Mouse (Mus musculus): ENCODE data around the gene Slc17a5. TPM values are rescaled to one million over a fixed set of nuclear protein-coding genes. Genes with fewer than 3 reads are reported as not detected.

Gene Slc17a5
- total RNA-seq (2021): 1 to 10 TPM; 2.7 to 4.0 TPM
- long read RNA-seq, experiment 1, partial matches to known transcripts: 0 of 1 reads
- long read RNA-seq, experiment 1, other reads (novel, unspliced or antisense): 1 of 1 reads
- long read RNA-seq, experiment 2, partial matches to known transcripts: 0 of 2 reads
- long read RNA-seq, experiment 2, other reads (novel, unspliced or antisense): 2 of 2 reads

GRCm38 (mm10) chr9:78587914-78588313 is at the start of gene Slc17a5:
Slc17a5 (minus strand) TSS chr9:78588041.
- intact Hi-C loops (cut with DNase I): no loop called here
- DNase-seq: peak; percentile 89 to 92

DNA sequence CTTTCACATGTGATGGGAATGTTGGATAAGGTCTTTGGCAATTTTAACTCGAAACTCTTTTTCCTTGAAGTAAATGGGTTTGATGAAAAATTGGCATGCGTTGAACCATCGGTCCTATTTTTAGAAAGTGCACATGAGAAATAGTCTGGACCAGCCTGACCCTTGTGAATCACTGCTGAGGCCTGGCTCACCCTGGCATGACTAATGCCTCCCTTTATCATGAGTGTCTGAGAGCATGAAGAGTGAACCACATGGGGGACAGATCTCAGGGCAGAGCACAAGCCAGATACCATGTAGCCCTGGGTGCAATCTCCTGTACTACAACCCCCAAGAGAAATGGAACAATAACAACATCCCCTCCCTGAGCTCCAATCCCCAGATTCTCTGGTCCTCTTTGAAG is 46.1 kb upstream of the Slc17a5 start:
- intact Hi-C loops (cut with DNase I): no loop called here
- DNase-seq: no peak

- DNase-seq: no peak
- intact Hi-C loops (cut with DNase I): no loop called here
Observed at GRCm38 (mm10) chr9:78631755-78632434, 44.1 kb upstream of the Slc17a5 start.

DNA sequence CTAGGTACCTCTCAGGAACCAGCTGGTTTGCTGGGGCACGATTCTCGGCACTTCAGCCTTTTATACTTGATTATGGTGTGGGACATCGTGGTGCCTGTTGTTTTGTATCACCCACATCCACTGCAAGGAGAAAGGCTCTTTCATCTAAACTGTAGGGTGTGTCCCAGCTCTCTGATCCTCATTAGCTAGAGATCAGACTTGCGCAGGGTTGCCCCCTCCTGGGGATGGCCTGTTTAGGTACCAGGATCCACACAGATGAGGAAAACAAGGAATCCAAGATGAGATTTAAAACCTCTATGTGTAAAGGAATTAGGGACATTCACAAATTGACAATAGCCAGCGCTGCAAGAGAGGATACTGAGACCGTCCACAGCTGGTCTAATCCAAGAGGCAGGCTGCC is 42.1 kb upstream of the Slc17a5 start:
- intact Hi-C loops (cut with DNase I): no loop called here
- DNase-seq: no peak

DNA sequence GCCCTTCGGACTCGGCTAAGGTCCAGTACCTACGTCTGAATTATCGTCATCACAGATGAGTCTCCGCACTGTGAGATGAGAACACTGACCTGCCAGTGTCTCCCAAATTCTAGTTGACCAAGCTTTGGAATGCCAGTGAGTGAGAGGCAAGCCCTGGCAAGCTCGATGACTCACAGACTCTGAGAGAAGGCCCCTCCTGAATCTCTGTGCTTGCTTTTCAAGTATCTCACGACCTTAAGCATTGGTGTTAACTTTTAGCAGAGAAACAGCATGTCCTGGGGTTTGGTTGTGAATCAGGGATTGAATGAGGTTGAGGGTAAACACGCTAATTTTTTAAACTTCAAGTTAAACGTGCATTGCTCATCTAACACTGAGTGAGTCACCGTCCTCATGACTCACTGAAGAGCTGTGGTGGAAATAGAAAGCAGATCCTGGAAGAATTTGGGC is 35.5 kb upstream of the Slc17a5 start:
- intact Hi-C loops (cut with DNase I): no loop called here
- no peak for DNase-seq

GRCm38 (mm10) chr9:78619285-78619684 is 31.4 kb upstream of the Slc17a5 start:
- intact Hi-C loops (cut with DNase I): no loop called here
- no peak for DNase-seq

- peak; percentile 8 to 43 for DNase-seq
- intact Hi-C loops (cut with DNase I): no loop called here
Observed at GRCm38 (mm10) chr9:78615401-78616021, 27.7 kb upstream of the Slc17a5 start, which contains the start of gene Cd109. Cd109 (plus strand) TSS chr9:78615546.

- intact Hi-C loops (cut with DNase I): no loop called here
Observed at GRCm38 (mm10) chr9:78614201-78614600, 26.4 kb upstream of the Slc17a5 start.

DNA sequence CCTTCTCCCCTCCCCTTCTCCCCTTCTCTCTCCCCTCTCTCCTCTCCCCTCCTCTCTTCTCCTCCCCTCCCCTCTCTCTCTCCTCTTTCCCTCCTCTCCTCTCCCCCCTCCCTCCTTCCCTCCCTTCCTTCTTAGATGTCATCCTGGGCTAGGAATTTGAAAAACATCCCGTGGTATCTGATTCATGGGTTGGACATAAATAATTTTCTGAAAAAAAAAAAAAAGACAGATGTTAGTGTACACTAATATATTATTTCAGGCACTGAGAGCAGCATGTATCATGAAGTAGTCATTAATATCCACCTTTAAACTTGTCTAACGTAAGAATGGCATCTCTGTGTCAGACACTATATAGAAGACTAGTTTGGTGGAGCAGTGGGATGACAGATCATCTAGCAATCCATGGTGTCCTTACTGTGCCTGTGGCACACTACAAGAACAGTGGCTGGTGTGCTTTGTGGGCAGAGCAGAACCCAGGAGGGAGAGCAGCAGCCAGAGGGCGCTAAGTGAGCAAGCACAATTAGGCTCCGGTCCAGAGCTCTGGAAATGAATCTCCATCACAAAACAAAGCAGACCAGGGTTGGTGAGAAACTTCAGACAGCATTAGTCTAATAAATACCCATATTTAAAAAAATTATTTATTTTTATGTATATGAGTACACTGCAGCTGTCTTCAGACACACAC is 13.3 kb upstream of the Slc17a5 start:
- no peak for DNase-seq
- intact Hi-C loops (cut with DNase I): no loop called here

More at GRCm38 (mm10) chr9:78614201-78614600, 26.4 kb upstream of the Slc17a5 start:
- DNase-seq: no peak

- intact Hi-C loops (cut with DNase I): no loop called here
- no peak for DNase-seq
Observed at GRCm38 (mm10) chr9:78599927-78600326, 12.1 kb upstream of the Slc17a5 start.

- DNase-seq: no peak
- intact Hi-C loops (cut with DNase I): no loop called here
Observed at GRCm38 (mm10) chr9:78596834-78597233, 9.0 kb upstream of the Slc17a5 start.

DNA sequence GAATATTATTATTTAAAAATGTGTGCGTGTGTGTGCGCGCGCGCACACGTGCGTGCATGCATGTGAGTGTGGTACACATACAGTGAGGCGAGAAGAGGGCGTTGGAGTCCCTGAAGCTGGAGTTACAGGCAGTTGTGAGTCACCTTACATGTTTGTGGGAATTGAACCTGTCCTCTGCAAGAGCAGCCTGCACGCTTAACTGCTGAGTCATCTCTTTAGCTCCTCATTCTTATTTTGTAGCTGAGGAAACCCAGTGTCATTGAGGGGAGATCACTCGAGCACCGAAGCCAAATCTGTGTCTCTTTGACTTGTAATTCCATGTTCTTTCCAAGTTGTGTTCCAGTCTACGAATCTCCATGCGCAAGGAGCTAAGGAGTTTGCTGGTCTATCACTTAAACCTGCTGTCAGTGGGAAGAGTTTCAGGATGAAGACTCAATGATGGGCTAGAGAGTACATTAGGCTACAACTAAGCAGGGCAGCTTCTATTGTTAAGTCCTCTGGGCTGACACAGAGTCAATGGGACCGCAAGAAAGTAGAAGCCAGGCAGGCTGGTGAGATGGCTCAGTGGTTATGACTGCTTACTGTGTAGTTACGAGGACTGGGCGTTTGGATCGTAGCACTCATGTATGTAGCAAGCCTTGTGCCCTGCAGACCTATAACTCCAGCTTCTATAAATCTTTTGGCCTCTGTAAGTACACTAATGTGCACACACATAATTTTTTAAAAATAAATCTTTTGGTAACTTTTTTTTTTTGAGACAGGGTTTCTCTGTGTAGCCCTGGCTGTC is 8.1 kb upstream of the Slc17a5 start:
- intact Hi-C loops (cut with DNase I): no loop called here
- no peak for DNase-seq

GRCm38 (mm10) chr9:78595257-78595656 is 7.4 kb upstream of the Slc17a5 start:
- intact Hi-C loops (cut with DNase I): no loop called here
- DNase-seq: no peak

GRCm38 (mm10) chr9:78590471-78590870 is 2.6 kb upstream of the Slc17a5 start:
- DNase-seq: no peak
- intact Hi-C loops (cut with DNase I): no loop called here

DNA sequence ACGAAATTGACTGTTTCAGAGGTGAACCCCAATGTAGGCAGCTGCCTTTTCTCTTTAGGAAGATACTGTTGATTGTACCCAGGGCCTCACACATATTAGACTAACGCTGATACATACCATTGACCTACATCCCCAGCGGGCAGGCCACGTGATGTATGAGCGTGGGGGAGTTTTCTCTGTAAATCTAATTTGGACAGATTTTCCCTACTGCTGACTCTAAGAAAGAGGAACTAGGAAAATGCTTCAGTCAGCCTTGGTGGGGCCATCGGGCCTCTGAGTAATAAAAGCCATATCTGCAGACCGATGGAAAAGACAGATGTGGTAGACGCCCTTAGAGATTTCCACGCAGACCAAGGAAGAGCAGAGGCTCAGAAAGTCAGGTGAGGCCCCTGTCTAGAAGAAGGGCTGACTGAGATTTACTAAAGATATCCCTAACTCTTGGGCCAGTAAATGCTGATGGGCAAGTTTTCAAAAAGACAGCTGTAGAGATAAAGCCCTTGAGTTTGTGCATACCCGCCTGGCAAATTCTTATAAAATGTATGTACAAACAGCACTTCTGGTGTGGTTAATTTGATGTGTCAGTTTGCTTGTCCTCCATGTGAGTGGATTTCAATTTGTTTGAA is 681 bp upstream of the Slc17a5 start:
- intact Hi-C loops (cut with DNase I): no loop called here
- DNase-seq: peak in 1 of 2 experiments; percentile 4

GRCm38 (mm10) chr9:78587218-78587883 is 490 bp downstream of the Slc17a5 start:
- intact Hi-C loops (cut with DNase I): no loop called here
- no peak for DNase-seq

- no peak for DNase-seq
- intact Hi-C loops (cut with DNase I): no loop called here
Observed at GRCm38 (mm10) chr9:78579644-78580396, 8.0 kb downstream of the Slc17a5 start.

GRCm38 (mm10) chr9:78578824-78579223 is 9.0 kb downstream of the Slc17a5 start:
- DNase-seq: no peak
- intact Hi-C loops (cut with DNase I): no loop called here

DNA sequence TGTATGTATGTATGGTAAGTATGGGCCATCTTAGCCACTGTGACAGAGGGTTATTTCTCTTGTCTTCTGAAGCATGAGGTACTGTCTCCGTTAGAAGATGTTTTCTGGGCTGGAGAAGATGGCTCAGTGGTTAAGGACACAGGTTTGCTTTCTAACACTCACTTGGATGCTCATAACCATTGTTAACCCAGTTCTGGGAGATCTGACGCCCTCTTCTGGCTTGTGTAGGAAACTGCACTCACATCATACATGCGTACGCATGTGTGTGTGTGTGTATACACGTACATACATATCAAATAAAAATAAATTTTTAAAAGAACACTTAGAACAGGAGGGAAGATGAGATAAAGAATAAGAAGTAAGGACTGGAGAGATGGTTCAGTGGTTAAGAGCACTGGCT is 11.4 kb downstream of the Slc17a5 start:
- intact Hi-C loops (cut with DNase I): no loop called here
- DNase-seq: no peak
